Mouse (Mus musculus) heart, postnatal 0 days (tissue): ENCODE results near the gene Cops3. TPM values are rescaled to one million over a fixed set of nuclear protein-coding genes. Genes with fewer than 3 reads are reported as not detected.

Experiments used
- ATAC-seq: fragments of 200-750 bp; cut with Nextera tagmentation; 2 replicates; pipeline ENCODE4 v1.8.0; 2017; ENCODE audit warnings: low read depth, moderate number of reproducible peaks, moderate library complexity; ENCODE audit not compliant: insufficient read depth
- DNase-seq: peaks from one replicate; pipeline ENCODE4 v3.0.0-alpha.2; 2016; ENCODE audit warnings: low spot score
- H3K27ac ChIP-seq: fragments of 300-500 bp; sonication (generic); 2 replicates; pipeline ENCODE4 v1.5.1; 2014; ENCODE audit warnings: low read depth, mild to moderate bottlenecking
- H3K27me3 ChIP-seq: fragments of 300-500 bp; sonication (generic); 2 replicates; pipeline ENCODE4 v1.6.1; 2014; ENCODE audit warnings: low read length, mixed read lengths; ENCODE audit not compliant: control insufficient read depth, insufficient read depth
- H3K36me3 ChIP-seq: fragments of 300-500 bp; sonication (generic); replicated peaks from 2 replicates; pipeline ENCODE4 v1.6.1; 2014; ENCODE audit warnings: low read length, mixed read lengths; ENCODE audit not compliant: control insufficient read depth, insufficient read depth
- H3K4me1 ChIP-seq: fragments of 300-500 bp; sonication (generic); 2 replicates; pipeline ENCODE4 v1.6.1; 2014; ENCODE audit warnings: antibody characterized with exemption; ENCODE audit not compliant: control insufficient read depth, insufficient read depth
- H3K4me2 ChIP-seq: fragments of 300-500 bp; sonication (generic); 2 replicates; pipeline ENCODE4 v1.6.1; 2014; ENCODE audit warnings: low read depth, mild to moderate bottlenecking, low read length, moderate library complexity
- H3K4me3 ChIP-seq: fragments of 300-500 bp; sonication (generic); 2 replicates; pipeline ENCODE4 v1.5.1; 2014; ENCODE audit warnings: low read depth, low read length
- H3K9ac ChIP-seq: fragments of 300-500 bp; sonication (generic); replicated peaks from 2 replicates; pipeline ENCODE4 v1.6.1; 2014; ENCODE audit warnings: low read depth, low read length, mixed read lengths
- H3K9me3 ChIP-seq: fragments of 300-500 bp; sonication (generic); replicated peaks from 2 replicates; pipeline ENCODE4 v1.6.1; 2016; ENCODE audit warnings: low read length; ENCODE audit not compliant: control insufficient read depth
- CTCF ChIP-seq: IDR thresholded peaks from 2 replicates; pipeline ENCODE4 v1.5.1; 2016; ENCODE audit warnings: antibody characterized with exemption, control low read depth, low read depth
- EP300 ChIP-seq: IDR thresholded peaks from 2 replicates; pipeline ENCODE4 v1.6.1; 2016; ENCODE audit warnings: antibody characterized with exemption, low read depth
- WGBS: fragments of 180-500 bp; shearing (Covaris S2); extraction: QIAGEN DNeasy Blood & Tissue Kit; methylation state at CpG from one replicate; pipeline ENCODE4 v1.1.7; 2014; 5-methylcytosine and 5-hydroxymethylcytosine counted together
- polyA plus RNA-seq: library from polyadenylated mRNA; unstranded; fragments of >200 nt; fragmentation: Nextera tagmentation; extraction: Ambion mirVana; gene quantifications from 2 replicates; pipeline ENCODE4 v1.2.1, GENCODE M21; 2015
- total RNA-seq: library from RNA; depleted of rRNA; stranded (reverse); fragments of >200 nt; gene quantifications from 2 replicates; pipeline ENCODE4 v1.2.3, GENCODE M21; 2014; ENCODE audit warnings: low replicate concordance

Gene Cops3
- total and polyA plus RNA-seq, 2 experiments from 2014 or later, result 119 to 131 TPM

- no peak for TF ChIP-seq EP300
- TF ChIP-seq CTCF, result peak; percentile 13; the same call in 1 of the 2 replicates
- Histone ChIP-seq H3K36me3 (peaks cover 68% of the 10 kb centered on the region), H3K27me3 (no peaks in the 10 kb centered on the region), H3K4me3 (no peak overlapping the region), H3K9me3 (no peaks in the 10 kb centered on the region), H3K9ac (no peak overlapping the region), H3K4me2 (no peak overlapping the region), H3K27ac (no peak overlapping the region), H3K4me1 (peaks cover 16% of the 10 kb centered on the region)
- DNase-seq, result no peak
- 88% methylated on average over 13 of the region's 13 CpGs for WGBS
- ATAC-seq, result no peak
These were observed 64.0 kb downstream of the Cops3 start for GRCm38 (mm10) chr11:59775435-59776148.

- no peak for TF ChIP-seq EP300
- TF ChIP-seq CTCF, result no peak
- WGBS, result 61% methylated on average over 4 of the region's 4 CpGs
These were observed 65.1 kb downstream of the Cops3 start for GRCm38 (mm10) chr11:59774522-59774921.

GRCm38 (mm10) chr11:59772902-59773301, 66.7 kb downstream of the Cops3 start:
- peaks cover 95% of the 10 kb centered on the region for H3K36me3 ChIP-seq
- 50% methylated on average over 4 of the region's 4 CpGs for WGBS

More at GRCm38 (mm10) chr11:59774522-59774921, 65.1 kb downstream of the Cops3 start:
- ATAC-seq (no peak), DNase-seq (no peak)
- Histone ChIP-seq H3K9me3 (no peaks in the 10 kb centered on the region), H3K27me3 (no peaks in the 10 kb centered on the region), H3K4me2 (no peak overlapping the region), H3K36me3 (peaks cover 79% of the 10 kb centered on the region), H3K9ac (no peak overlapping the region), H3K4me3 (no peak overlapping the region), H3K4me1 (peaks cover 11% of the 10 kb centered on the region), H3K27ac (no peak overlapping the region)

GRCm38 (mm10) chr11:59772291-59772690, 67.3 kb downstream of the Cops3 start:
- H3K9me3 ChIP-seq, result no peaks in the 10 kb centered on the region
- no peak overlapping the region for H3K27ac ChIP-seq
- ATAC-seq, result no peak
- no peak for DNase-seq
- no peak overlapping the region for H3K4me3 ChIP-seq
- H3K36me3 ChIP-seq, result peaks cover 99% of the 10 kb centered on the region
- H3K27me3 ChIP-seq, result no peaks in the 10 kb centered on the region
- 41% methylated on average over 2 of the region's 2 CpGs for WGBS
- no peak for TF ChIP-seq EP300
- TF ChIP-seq CTCF, result no peak
- H3K4me2 ChIP-seq, result no peak overlapping the region
- H3K4me1 ChIP-seq, result peaks cover 11% of the 10 kb centered on the region
- no peak overlapping the region for H3K9ac ChIP-seq

More at GRCm38 (mm10) chr11:59772902-59773301, 66.7 kb downstream of the Cops3 start:
- no peak overlapping the region for H3K4me2 ChIP-seq
- peak overlapping the region; percentile 49 for H3K27ac ChIP-seq
- no peaks in the 10 kb centered on the region for H3K27me3 ChIP-seq
- H3K9me3 ChIP-seq, result no peaks in the 10 kb centered on the region
- DNase-seq (peak; percentile 60), ATAC-seq (peak; percentile 80)
- H3K9ac ChIP-seq, result no peak overlapping the region
- peaks cover 11% of the 10 kb centered on the region for H3K4me1 ChIP-seq
- H3K4me3 ChIP-seq, result no peak overlapping the region
- TF ChIP-seq CTCF (no peak), EP300 (no peak)

- H3K36me3 ChIP-seq, result peaks cover 99% of the 10 kb centered on the region
- H3K9ac ChIP-seq, result no peak overlapping the region
- no peaks in the 10 kb centered on the region for H3K9me3 ChIP-seq
- 65% methylated on average over 7 of the region's 7 CpGs for WGBS
- no peaks in the 10 kb centered on the region for H3K27me3 ChIP-seq
- DNase-seq (no peak), ATAC-seq (no peak)
- H3K4me2 ChIP-seq, result no peak overlapping the region
- TF ChIP-seq CTCF (no peak), EP300 (no peak)
- no peak overlapping the region for H3K27ac ChIP-seq
- H3K4me1 ChIP-seq, result peaks cover 11% of the 10 kb centered on the region
- no peak overlapping the region for H3K4me3 ChIP-seq
These were observed 68.9 kb downstream of the Cops3 start for GRCm38 (mm10) chr11:59770753-59771152.

GRCm38 (mm10) chr11:59769738-59770137, 69.9 kb downstream of the Cops3 start:
- Histone ChIP-seq H3K4me3 (no peak overlapping the region), H3K27me3 (no peaks in the 10 kb centered on the region), H3K9ac (no peak overlapping the region), H3K4me1 (peaks cover 11% of the 10 kb centered on the region), H3K27ac (no peak overlapping the region), H3K36me3 (peaks cover 99% of the 10 kb centered on the region), H3K9me3 (no peaks in the 10 kb centered on the region), H3K4me2 (no peak overlapping the region)
- ATAC-seq (peak; percentile 45; the same call in 1 of the 2 replicates), DNase-seq (no peak)
- TF ChIP-seq CTCF (no peak), EP300 (no peak)
- 30% methylated on average over 6 of the region's 6 CpGs for WGBS
